Mouse (Mus musculus): ENCODE measurements around the gene Rpf1.

DNA sequence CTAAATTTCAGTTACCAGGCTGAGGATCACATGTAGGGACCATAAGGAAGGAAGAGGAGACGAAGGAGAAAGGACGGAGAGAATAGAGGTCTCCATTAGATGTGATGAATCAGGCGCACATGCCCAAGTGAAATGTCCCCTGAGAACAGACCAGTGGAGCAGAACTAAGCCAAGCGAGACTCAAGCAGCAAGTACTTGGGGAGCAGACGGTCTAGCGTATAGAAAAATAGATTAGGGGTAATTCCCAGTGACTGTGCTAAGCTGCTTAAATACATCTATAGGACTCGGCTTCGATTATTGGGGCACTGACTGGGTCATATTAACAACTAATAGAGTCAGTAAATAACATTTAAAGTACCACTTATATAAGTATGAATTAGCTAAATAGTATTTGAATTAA is 26.3 kb downstream of the Rpf1 start:
- TF ChIP-seq CTCF (IDR thresholded peaks at IDR 0.05; ENCODE audit: borderline replicate concordance, insufficient read depth, low read length) (no peak), POLR2A (IDR thresholded peaks at IDR 0.05; ENCODE audit: low read depth, low read length) (no peak)
